ENCODE assay signal across 8 mouse cellular contexts in the genomic region with DNA sequence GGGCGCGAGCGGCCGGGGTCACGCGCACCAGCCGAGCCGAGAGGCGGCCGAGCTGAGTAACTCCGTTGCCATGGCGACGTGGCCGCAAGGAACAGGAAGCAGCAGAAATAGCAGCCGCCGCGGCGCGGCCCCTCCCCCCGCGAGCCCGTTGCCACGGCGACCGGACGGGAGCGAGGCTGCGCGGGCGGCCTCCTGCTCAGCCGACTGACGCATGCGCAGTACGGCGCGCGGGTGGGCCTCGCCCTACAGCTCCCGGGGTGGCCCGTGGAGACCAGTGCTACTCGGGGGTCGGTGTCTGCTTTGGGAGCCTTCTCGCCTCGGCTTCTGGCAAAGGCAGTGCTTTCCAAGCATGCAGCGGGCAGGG.
A peak's percentile ranks its signal among the peaks of the same experiment; 100 is the strongest.
DNase-seq lines count a peak whose midpoint lies in the region; ATAC-seq lines count a peak whose summit lies in the region.

No protein-coding gene starts in this region.

- H3K9me3 ChIP-seq in heart, embryonic 13.5 days: 0 out of 2 replicates have a peak, but pooled peaks cover 1% of the 10 kb centered on the region
- H3K9me3 ChIP-seq in liver, embryonic 12.5 days (replicated peaks): no peaks in the 10 kb centered on the region
- no peaks in the 10 kb centered on the region for H3K9me3 ChIP-seq in stomach, embryonic 15.5 days

- peak; percentile 100 for DNase-seq in CD4-positive, CD25-positive, alpha-beta regulatory T cell, adult 2 months (ENCODE audit: low read depth, low spot score)
- DNase-seq in fat pad, adult 2 months (ENCODE audit: extremely low read depth, low read depth, low spot score): peak; percentile 23
- DNase-seq in kidney, postnatal 10 days: peak; percentile 100
- DNase-seq in natural killer cell, adult 2 months (ENCODE audit: low spot score in 2 of 2): peak; percentile 99 to 100

- H3K4me2 ChIP-seq in heart, embryonic 13.5 days: peak overlapping the region; percentile 92
- H3K4me2 ChIP-seq in liver, embryonic 12.5 days: peak overlapping the region; percentile 94
- H3K4me2 ChIP-seq in stomach, embryonic 15.5 days: peak overlapping the region; percentile 85

- WGBS in heart, embryonic 13.5 days: 0% methylated on average over 31 of the region's 45 CpGs
- 0% methylated on average over 39 of the region's 45 CpGs for WGBS in liver, embryonic 12.5 days (ENCODE audit: insufficient replicate concordance)
- WGBS in stomach, embryonic 15.5 days: under 1% methylated on average over 45 of the region's 45 CpGs

- peak overlapping the region; percentile 97 for H3K27ac ChIP-seq in brown adipose tissue, adult 24 weeks (replicated peaks; ENCODE audit: low read depth, low read length)
- peak overlapping the region; percentile 98 for H3K27ac ChIP-seq in heart, embryonic 13.5 days (replicated peaks)
- H3K27ac ChIP-seq in liver, embryonic 12.5 days: peak overlapping the region; percentile 80
- H3K27ac ChIP-seq in stomach, embryonic 15.5 days: peak overlapping the region; percentile 100

- ATAC-seq in heart, embryonic 13.5 days (ENCODE audit: extremely low read depth, insufficient number of reproducible peaks, low FRiP score, low TSS enrichment): peak; percentile 81
- ATAC-seq in liver, embryonic 12.5 days: peak; percentile 85
- ATAC-seq in stomach, embryonic 15.5 days (ENCODE audit: insufficient read depth, low FRiP score, low read depth): peak; percentile 79

- H3K27me3 ChIP-seq in heart, embryonic 13.5 days (replicated peaks): no peaks in the 10 kb centered on the region
- peaks cover 20% of the 10 kb centered on the region for H3K27me3 ChIP-seq in liver, embryonic 12.5 days (replicated peaks)
- no peaks in the 10 kb centered on the region for H3K27me3 ChIP-seq in stomach, embryonic 15.5 days (replicated peaks)

- peak overlapping the region; percentile 57 for H3K4me3 ChIP-seq in brown adipose tissue, adult 24 weeks (ENCODE audit: insufficient read depth, low read depth, low read length)
- peak overlapping the region; percentile 59 for H3K4me3 ChIP-seq in heart, embryonic 13.5 days
- peak overlapping the region; percentile 66 for H3K4me3 ChIP-seq in liver, embryonic 12.5 days
- H3K4me3 ChIP-seq in stomach, embryonic 15.5 days (replicated peaks): peak overlapping the region; percentile 47

- peak overlapping the region; percentile 92 for H3K9ac ChIP-seq in heart, embryonic 13.5 days
- H3K9ac ChIP-seq in liver, embryonic 12.5 days: peak overlapping the region; percentile 74
- H3K9ac ChIP-seq in stomach, embryonic 15.5 days: peak overlapping the region; percentile 44; the same call in 1 of the 2 replicates

- no peaks in the 10 kb centered on the region for H3K36me3 ChIP-seq in heart, embryonic 13.5 days
- no peaks in the 10 kb centered on the region for H3K36me3 ChIP-seq in liver, embryonic 12.5 days
- H3K36me3 ChIP-seq in stomach, embryonic 15.5 days: no peaks in the 10 kb centered on the region

- H3K4me1 ChIP-seq in brown adipose tissue, adult 24 weeks (ENCODE audit: control insufficient read depth, insufficient read depth, insufficient read length, low read length): peaks cover 15% of the 10 kb centered on the region
- peaks cover 56% of the 10 kb centered on the region for H3K4me1 ChIP-seq in heart, embryonic 13.5 days
- peaks cover 46% of the 10 kb centered on the region for H3K4me1 ChIP-seq in liver, embryonic 12.5 days
- H3K4me1 ChIP-seq in stomach, embryonic 15.5 days: peaks cover 42% of the 10 kb centered on the region

Comparison
In these comparisons a context has a peak if more than half of its experiments do, and no peak if none do; other contexts are left out.
1. Peak in every context shown above with its lines: DNase-seq, ATAC-seq, H3K4me3 ChIP-seq and H3K27ac ChIP-seq.
2. DNase-seq: peak in every context shown above with its lines; median percentile 100 in CD4-positive, CD25-positive, alpha-beta regulatory T cell, adult 2 months; 100 in kidney, postnatal 10 days; 100 in natural killer cell, adult 2 months; 23 in fat pad, adult 2 months.